Mouse (Mus musculus) yolk sac, embryonic 10.5 days (tissue): ENCODE measurements around the gene Slc20a1.

Source experiments
- DNase-seq: peaks from one replicate; pipeline ENCODE4 v3.0.0-alpha.2; 2017; ENCODE audit warnings: low spot score

Slc20a1 gene

DNA sequence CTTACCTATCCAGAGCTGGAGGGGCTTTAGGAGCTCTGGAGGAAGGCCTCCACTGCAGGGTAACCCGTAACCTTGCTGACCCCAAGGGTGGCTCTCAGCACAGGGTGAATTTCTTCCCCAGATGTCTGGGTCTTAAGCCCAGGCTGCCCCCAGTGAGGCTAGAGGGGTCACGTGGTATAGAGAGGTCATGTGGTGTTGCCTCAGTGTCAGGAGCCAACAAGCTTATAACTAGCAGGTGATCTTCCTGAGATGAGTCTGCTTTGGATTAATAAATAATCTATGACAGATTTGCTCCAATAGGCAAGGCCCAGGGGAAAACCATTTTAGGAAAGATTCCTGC lies 55.0 kb downstream of the Slc20a1 start:
- no peak for DNase-seq

DNA sequence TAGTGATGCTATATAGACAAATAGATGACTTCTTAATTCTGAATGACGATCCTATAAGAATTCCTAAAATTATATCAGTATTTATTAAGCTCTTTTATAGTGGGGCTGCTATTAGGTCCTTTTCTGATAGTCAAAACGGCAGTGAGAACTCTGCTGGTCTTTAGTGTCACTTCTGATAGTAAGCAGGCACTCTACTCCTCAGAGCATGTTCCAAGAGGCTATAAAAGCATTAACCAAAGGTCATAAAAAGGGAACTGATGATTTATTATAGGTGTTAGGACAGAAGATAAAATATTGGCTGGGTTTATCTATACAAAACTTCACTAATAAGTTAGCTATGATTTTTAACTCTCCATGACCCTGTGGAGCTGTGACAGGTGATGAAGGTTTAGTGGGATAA lies 55.5 kb downstream of the Slc20a1 start:
- no peak for DNase-seq

DNA sequence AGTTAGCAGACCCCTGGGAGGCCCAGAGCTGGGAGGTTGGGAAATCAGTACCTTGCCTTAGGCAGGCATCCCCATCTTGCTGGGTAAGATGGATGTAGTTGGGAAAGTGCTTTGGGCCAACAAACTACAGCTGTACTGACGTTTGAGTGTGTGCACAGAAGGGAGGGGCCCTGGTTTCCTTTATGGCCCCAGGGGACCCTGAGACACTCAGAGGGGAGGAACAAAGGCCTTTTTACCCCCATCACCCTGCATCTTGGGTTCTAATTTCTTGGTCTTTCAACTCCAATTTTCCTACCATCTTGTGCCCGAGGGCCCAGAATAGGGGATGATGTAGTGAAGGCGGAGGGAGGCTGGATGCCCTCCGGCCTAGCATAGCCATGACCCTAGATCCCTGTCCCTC lies 57.4 kb downstream of the Slc20a1 start:
- no peak for DNase-seq

DNA sequence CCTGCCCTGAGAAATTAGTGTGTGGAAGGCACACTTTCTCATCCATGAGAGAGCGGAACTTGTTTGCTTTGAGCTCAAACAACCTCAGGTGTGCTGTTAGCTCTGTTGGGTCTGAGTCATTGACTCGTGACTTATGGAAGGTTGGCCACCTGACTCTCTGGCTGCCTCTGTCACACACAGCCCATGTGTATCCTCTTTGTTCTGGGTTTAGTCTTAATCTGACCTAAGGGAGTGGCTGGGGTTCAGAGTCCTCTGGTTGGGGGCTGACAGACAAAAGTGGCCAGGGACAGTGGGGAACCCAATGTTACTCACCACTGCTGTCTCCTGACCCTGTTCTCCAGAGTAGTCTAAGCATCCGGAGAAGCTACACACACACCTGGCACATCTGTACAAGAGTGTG lies 59.5 kb downstream of the Slc20a1 start:
- DNase-seq: peak; percentile 69

DNA sequence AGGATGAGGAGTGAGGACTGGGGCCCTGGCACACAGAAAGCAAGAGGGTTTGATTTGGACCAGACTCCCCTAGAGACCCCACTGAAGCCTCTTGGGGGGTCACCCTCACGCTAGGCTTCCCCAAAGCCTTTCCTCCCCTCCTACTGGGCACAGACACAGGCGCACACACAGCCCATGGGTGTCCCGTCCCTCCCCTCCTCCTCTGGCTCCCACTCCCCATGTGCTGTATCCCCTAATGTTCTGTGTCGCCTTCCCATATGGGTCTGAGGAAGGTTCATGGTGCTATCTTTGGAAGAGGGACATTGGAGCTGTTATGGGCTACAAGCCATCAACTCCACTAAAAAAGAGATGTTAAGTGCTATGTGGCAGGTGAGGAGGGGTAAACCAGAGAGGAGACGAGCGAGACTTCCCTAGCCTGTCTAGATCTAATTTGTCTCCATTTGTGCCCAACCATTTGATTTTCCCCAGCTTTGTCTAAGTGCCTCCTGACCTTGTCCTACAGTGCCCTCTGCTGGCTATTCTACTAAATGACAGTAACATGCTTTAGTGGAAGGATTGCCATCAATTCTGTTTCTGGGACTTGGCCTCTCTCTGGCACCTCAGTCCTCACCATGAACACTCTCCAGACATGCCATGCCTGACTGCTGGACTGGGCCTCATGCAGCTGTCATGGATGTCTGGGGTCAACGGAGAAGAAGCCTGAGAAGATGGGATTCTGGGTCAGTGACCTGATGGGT lies 60.1 kb downstream of the Slc20a1 start:
- DNase-seq: peak; percentile 70

DNA sequence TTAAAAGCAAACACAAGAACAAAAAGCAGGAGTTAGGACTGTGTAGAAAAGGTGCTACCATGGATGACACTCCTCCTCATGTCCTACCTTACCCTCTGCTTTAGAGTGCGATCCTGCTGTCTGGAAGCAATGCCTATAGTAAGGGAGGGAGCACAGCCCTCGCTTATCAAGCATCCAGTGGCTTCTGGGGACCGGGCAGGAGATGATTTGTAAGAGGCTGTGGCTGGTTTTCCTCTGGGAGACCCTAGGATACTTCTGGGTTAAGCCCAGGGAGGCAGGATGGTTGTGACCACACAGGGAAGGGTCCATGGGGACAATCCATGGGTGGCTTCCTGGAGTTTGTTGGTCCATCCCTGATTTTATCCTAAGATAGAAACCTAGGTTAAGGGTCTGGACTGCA lies 62.1 kb downstream of the Slc20a1 start:
- DNase-seq: no peak
